In the genomic region with DNA sequence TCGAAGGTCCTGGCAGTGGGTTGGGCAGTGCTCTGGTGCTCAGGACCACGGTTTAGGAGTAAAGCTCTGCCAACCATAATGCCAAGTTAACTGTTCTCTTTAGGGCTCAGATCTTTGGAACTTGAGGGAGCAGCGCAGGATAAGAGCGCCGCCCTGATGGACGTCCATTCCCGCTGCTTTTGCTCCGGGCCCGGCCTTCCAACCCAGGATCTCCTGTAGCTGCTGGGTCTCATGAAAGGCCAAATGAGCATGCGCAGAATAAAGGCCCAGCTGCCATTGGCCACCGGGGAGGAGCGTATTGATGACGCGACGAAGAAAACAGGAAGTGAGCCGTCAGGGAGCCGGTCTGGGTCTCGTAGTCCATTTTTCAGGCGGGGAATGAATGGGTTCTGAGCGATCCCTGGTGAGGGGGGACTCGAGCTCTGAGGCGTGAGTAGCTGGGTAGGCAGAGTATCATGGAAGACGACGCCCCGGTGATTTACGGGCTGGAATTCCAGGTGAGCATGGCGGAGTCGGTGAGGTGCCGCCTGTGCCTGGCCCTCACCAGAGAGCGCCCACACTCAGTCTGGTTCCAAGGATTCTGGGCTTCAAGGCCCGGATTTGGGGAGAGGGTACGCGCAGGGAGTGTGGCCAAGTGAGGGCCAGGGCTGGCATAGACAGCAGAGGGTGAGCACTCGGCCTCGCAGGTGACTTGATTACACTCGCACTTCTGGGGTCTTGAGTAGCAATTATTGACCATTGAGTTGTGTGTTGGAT, we compare ENCODE assay signal across 8 mouse cellular contexts. TPM values are rescaled to one million over a fixed set of nuclear protein-coding genes. Genes with fewer than 3 reads are reported as not detected.
DNase-seq lines count a peak whose midpoint lies in the region; ATAC-seq and TF ChIP-seq lines count a peak whose summit lies in the region.

Gene Eipr1, plus strand, starts transcription at position 296 of the 756 bp plus-strand sequence.

- H3K4me3 ChIP-seq in cortical plate, adult 2 months (ENCODE audit: insufficient read depth, low read length): peak within 1 kb of the TSS; percentile 93
- peak within 1 kb of the TSS; percentile 99 for H3K4me3 ChIP-seq in megakaryocyte, embryonic 14.5 days (replicated peaks)

- no peaks in the 10 kb centered on the region for H3K27me3 ChIP-seq in megakaryocyte, embryonic 14.5 days (replicated peaks)

- TF ChIP-seq POLR2A in cortical plate, adult 2 months (IDR thresholded peaks at IDR 0.05; ENCODE audit: extremely low read depth, insufficient read depth, low read length): peak; percentile 78; the same call in 1 of the 2 replicates

- peak within 1 kb of the TSS; percentile 14; the same call in 1 of the 2 replicates for H3K27ac ChIP-seq in cortical plate, adult 2 months (ENCODE audit: insufficient read depth, low read length)

- no peaks in the 10 kb centered on the region for H3K9me3 ChIP-seq in megakaryocyte, embryonic 14.5 days

- ATAC-seq in activated CD4-positive, CD25-positive, alpha-beta regulatory T cell, adult 4 months: peak; percentile 85

- DNase-seq in gastrocnemius, adult 8-10 months (ENCODE audit: low spot score in 2 of 2): peak; percentile 75 to 86
- peak; percentile 93 for DNase-seq in hindlimb bud, embryonic 11.5 days (ENCODE audit: extremely low spot score, low read depth, low spot score)
- DNase-seq in left cerebral cortex, adult 8-10 months (ENCODE audit: low spot score in 2 of 2): peak; percentile 66 to 92
- DNase-seq in right cerebral cortex, postnatal 10 days (ENCODE audit: low spot score in 2 of 2): peak; percentile 93 to 95
- peak; percentile 72 for DNase-seq in urinary bladder, postnatal 25 days (ENCODE audit: low spot score)

- TF ChIP-seq CTCF in cortical plate, adult 2 months (IDR thresholded peaks at IDR 0.05; ENCODE audit: extremely low read depth, insufficient read depth, low read length): no peak

- H3K4me1 ChIP-seq in cortical plate, adult 2 months (ENCODE audit: control insufficient read depth, insufficient read depth, low read length): peaks cover 4% of the 10 kb centered on the region
- H3K4me1 ChIP-seq in megakaryocyte, embryonic 14.5 days: peaks cover 69% of the 10 kb centered on the region

- H3K36me3 ChIP-seq in megakaryocyte, embryonic 14.5 days (replicated peaks; ENCODE audit: low read length): peaks cover 35% of the 10 kb centered on the region

RNA-seq across cellular contexts. Expression of gene Eipr1, which starts in this region (rescaled TPM):
- 10 to 100 TPM; 30.1 to 43.8 TPM for polyA plus RNA-seq in activated CD4-positive, CD25-positive, alpha-beta regulatory T cell, adult 4 months (2017; shearing (Covaris generic))
- 60.0 and 60.1 TPM in 2 replicates for polyA plus RNA-seq in cortical plate, adult 2 months (2012; rRNA removed)
- total RNA-seq in gastrocnemius, adult 8-10 months (2022): 1 to 10 TPM; 6.5 to 8.3 (median 7.5) TPM
- total RNA-seq in left cerebral cortex, adult 8-10 months (2022): 10 to 100 TPM; 57.1 to 65.8 (median 61.0) TPM
- polyA plus RNA-seq in megakaryocyte, embryonic 14.5 days (2012; ENCODE audit: insufficient read depth, low replicate concordance): 33.6 and 41.1 TPM in 2 replicates

Comparison
In these comparisons a context has a peak if more than half of its experiments do, and no peak if none do; other contexts are left out.
1. Peak in every context shown above with its lines: DNase-seq, ATAC-seq, H3K4me3 ChIP-seq and H3K27ac ChIP-seq.
2. RNA of gene Eipr1 (total RNA-seq): 57.1 to 65.8 TPM in left cerebral cortex, adult 8-10 months; 6.5 to 8.3 TPM in gastrocnemius, adult 8-10 months; every median in the first group is over 4 times any median in the second.